ENCODE assay signal across 27 mouse cellular contexts in genomic region chr10:32312754-32313153, GRCm38 (mm10).
"Had no signal": no experiment of that assay in that cellular context is flagged by ENCODE, and none has a peak within 500 bp of the region (broad histone marks: within the 10 kb centered on the region; RNA-seq: fewer than 3 reads in every experiment).

No protein-coding gene starts in this region.

- H3K27ac ChIP-seq: gastrocnemius, adult 2 months; heart, embryonic 10.5 days; hindbrain, embryonic 13.5 days; hindbrain, embryonic 15.5 days; hindbrain, postnatal 0 days; kidney, embryonic 15.5 days; kidney, postnatal 0 days; limb, embryonic 13.5 days; limb, embryonic 15.5 days; liver, embryonic 12.5 days; liver, embryonic 14.5 days had no signal

- DNase-seq: gastrocnemius, adult 2 months; gastrocnemius, postnatal 10 days; gastrocnemius, postnatal 25 days; heart, adult 18-20 months; heart, postnatal 10 days; heart, postnatal 36 days; kidney, adult 11 months; kidney, adult 2 months; kidney, adult 9 months; kidney, postnatal 14 days; kidney, postnatal 36 days; layer of hippocampus, adult 9-11 months; layer of hippocampus, postnatal 36 days; left cerebral cortex, postnatal 4 days; lung, adult 18-20 months had no signal

- H3K4me1 ChIP-seq: heart, embryonic 10.5 days; heart, embryonic 12.5 days; hindbrain, embryonic 13.5 days; hindbrain, embryonic 15.5 days; kidney, embryonic 15.5 days; limb, embryonic 13.5 days; limb, embryonic 15.5 days; liver, embryonic 12.5 days had no signal

- H3K9me3 ChIP-seq: hindbrain, embryonic 15.5 days had no signal

- H3K4me3 ChIP-seq: gastrocnemius, adult 2 months; heart, embryonic 10.5 days; heart, embryonic 12.5 days; hindbrain, embryonic 13.5 days; hindbrain, embryonic 15.5 days; kidney, embryonic 15.5 days; limb, embryonic 13.5 days; limb, embryonic 15.5 days; liver, embryonic 12.5 days had no signal

- H3K9ac ChIP-seq: heart, embryonic 12.5 days; hindbrain, embryonic 13.5 days; hindbrain, embryonic 15.5 days; kidney, embryonic 15.5 days; limb, embryonic 13.5 days; limb, embryonic 15.5 days; liver, embryonic 12.5 days; liver, embryonic 14.5 days had no signal

- H3K4me2 ChIP-seq: heart, embryonic 12.5 days; hindbrain, embryonic 13.5 days; hindbrain, embryonic 15.5 days; kidney, embryonic 15.5 days; limb, embryonic 13.5 days; limb, embryonic 15.5 days; liver, embryonic 12.5 days had no signal

- ATAC-seq: hindbrain, postnatal 0 days; intestine, embryonic 16.5 days; liver, embryonic 12.5 days had no signal

- H3K27me3 ChIP-seq: heart, embryonic 12.5 days; hindbrain, embryonic 13.5 days; hindbrain, embryonic 15.5 days; kidney, embryonic 15.5 days; limb, embryonic 13.5 days; limb, embryonic 15.5 days; liver, embryonic 12.5 days had no signal

- H3K36me3 ChIP-seq: heart, embryonic 10.5 days; heart, embryonic 12.5 days; hindbrain, embryonic 13.5 days; hindbrain, embryonic 15.5 days; kidney, embryonic 15.5 days; limb, embryonic 13.5 days; limb, embryonic 15.5 days; liver, embryonic 12.5 days had no signal
